Mouse (Mus musculus) lung, postnatal 36 days (tissue): Measurements from ENCODE around the gene Zbtb7b.
A peak's percentile ranks its signal among the peaks of the same experiment; 100 is the strongest.

ENCODE experiments used
- DNase-seq: peaks from one replicate; pipeline ENCODE4 v3.0.0; 2022; ENCODE audit warnings: mixed read lengths

Zbtb7b gene

GRCm38 (mm10) chr3:89365153-89365485 is 29.5 kb downstream of the Zbtb7b start, which contains the start of gene Dcst1:
Gene Dcst1, minus strand, starts transcription at chr3:89365253.
- no peak for DNase-seq

DNA sequence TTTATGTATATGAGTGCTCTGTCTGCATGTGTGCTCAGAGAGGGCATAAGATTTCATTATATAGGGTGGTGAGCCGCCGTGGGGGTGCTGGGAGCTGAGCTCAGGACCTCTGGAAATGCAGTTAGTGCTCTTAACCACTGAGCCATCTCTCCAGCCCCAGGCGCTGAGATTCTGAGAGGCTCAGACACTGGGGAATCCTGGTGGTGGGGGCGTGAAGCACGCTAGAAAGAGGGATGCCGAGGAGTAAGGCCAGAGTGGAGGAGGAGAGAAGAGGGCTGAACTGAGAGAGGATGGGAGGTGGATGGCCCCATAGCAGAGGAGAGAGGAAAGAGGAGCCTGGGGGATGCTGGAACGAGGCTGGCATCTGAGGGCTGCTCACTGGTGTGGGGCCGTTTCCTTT is 29.9 kb downstream of the Zbtb7b start:
- no peak for DNase-seq

- no peak for DNase-seq
Observed at GRCm38 (mm10) chr3:89361675-89362074, 32.9 kb downstream of the Zbtb7b start, which contains the start of gene Dcst2. Gene Dcst2, plus strand, starts transcription at chr3:89361975.

DNA sequence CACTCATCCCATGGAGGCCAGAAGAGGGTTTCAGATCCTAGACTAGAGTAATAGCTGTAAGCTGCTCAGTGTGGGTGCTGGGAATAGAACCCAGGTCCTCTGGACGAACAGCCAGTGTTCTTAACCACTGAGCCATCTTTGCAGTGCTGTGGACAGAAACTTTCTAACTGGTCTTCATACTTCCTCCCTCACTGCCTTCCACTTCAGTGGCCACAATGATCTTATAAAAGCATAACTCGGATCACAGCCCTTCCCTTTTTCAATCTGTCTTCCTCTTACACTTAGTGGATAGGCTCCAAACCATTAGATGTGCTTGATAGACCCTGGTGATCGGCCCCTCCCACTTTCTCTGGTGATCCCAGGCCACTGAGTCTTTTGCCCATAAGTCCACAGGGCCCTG is 34.3 kb downstream of the Zbtb7b start:
- no peak for DNase-seq

DNA sequence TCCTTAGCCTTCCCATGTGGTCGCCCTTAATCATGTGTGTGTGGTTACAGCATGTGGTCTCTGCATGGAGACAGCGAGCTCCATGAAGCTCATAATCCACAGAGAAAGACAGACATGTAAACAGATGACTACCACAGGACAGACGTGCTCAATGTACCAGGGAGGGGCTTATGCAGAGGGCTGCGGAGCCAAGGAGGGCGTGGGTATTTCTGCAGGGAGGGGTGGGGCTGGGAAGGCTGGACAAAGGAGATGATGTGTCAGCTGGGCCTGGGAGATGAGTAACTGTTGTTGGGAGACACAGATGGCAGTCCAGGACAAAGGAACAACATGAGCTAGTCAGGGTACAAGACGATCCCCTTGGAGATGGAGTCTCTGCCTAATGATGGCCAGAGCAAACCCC is 34.9 kb downstream of the Zbtb7b start:
- no peak for DNase-seq

DNA sequence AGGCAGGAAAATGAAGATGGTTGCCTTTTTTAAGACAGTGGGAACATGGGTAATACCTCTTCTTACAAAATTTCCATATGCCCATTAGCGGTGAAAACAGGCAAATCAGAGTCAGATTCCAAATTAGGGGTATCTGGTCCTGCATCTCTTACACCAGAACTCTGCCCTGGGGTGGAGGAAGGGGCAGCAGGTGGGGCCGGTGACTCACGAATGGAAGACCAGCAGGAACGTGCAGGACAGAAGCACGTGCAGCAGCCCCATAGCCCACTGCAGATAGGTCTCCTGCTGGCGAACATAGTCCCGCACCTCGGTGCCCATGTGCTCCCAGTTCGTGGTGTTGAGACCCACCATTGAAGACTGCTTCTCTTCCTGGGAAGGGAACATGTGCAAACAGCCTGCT is 38.5 kb downstream of the Zbtb7b start:
- DNase-seq: no peak

DNA sequence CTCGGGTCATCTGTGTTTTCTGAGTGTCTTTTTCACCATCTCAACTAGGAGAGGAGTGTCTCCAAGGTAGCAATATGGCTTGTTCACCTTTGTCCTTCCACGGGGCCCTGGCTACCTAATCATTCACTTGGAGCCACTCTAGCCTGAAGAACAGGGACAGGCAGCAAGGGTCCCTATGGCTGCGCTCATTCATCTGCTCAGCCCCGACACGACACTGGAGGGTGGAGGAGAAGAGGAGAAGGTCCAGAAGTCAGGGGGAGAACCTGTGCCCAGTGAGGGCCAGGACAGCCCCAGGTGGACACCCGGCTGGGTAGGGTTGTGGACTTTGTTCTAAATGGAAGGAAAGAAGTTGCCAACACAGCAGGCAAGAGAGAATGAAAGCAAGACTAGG is 39.1 kb downstream of the Zbtb7b start:
- DNase-seq: no peak

GRCm38 (mm10) chr3:89354816-89355511 is 39.6 kb downstream of the Zbtb7b start:
- DNase-seq: peak; percentile 95

GRCm38 (mm10) chr3:89351271-89351670 is 43.3 kb downstream of the Zbtb7b start:
- DNase-seq: no peak

GRCm38 (mm10) chr3:89349869-89350501 is 44.6 kb downstream of the Zbtb7b start, which contains the start of gene Adam15:
Gene Adam15, minus strand, starts transcription at chr3:89349996.
- DNase-seq: peak; percentile 94

DNA sequence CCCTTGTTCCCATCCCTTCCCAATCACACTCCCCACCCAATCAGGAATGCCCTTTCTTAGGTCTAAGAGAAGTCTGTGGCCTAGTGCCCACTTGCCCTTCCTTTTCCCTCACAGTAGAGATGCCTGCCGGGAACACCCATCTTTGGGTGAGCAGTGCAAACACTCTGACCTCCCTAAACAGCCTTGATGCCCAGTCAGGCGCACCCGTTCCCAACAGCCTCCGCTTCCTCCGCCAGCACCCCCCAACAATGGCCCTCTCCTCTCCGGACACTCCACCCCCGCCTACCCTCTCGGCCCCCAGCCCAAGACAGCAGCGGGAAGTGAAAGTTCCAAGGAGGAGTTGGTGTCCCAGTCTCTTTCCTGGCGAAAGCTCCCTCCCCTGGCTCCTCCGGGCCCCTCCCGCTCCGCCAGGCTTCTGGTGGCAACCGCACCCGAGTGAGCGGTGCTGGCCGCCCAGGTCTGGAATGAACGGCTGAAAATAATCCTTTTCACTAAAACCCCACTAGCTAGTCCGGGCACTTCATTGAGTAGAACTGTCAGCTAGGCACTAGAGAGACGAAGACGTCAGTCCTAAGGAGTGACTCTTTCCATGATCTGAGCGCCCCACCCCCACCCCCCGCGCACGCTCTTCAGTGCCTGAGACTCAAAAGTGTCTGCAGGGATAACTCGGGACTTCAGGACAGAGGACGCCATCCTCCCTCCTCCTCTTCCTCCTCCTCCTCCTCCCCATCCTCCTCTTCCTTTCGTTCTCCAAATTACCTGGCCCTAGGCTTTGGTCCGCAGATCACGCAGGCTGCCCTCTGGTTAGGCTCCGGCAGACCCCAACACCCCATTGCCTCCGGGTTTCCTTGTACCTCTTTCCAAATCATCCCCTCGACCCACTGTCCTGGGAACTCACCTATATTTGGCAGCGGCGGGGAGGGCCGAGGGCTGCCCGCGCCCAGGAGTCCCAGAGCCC is 45.4 kb downstream of the Zbtb7b start:
- DNase-seq: peak; percentile 84

- DNase-seq: peak; percentile 47
Observed at GRCm38 (mm10) chr3:89347916-89348315, 46.7 kb downstream of the Zbtb7b start.

DNA sequence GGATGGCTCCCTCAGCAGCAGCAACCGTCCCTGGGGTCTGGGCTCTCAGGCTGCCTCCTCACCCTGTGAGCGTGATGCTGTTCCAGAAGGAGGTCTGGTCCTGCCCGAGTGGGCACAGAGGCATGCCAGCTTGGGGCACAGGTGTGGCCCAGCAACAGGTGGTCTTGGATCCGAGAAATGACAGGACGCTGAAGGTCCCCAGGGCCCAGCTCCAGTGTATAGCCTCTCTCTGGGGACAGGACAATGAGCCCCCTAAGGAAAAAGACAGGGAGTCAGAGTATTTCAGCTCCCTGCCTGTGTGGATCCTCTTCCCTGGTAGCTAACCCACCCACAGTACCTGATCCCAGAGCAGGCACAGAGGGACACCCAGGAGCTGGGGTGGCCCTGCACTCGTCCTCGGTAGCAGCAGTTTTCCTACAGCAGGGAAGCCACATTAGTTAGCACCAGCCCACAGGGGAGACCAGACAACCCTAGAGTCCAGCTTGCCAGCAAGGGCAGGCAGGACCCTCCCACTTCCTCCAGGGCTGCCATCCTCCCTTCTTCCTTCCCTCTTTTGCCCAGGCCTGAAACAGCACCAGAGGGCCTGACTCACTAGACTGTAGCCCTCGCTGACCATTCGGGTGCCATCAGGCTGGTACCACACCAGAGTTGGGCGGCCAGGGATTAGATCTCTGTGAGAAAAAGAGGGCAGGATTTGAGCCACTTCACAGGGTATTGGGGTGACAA is 47.6 kb downstream of the Zbtb7b start:
- DNase-seq: no peak

- no peak for DNase-seq
Observed at GRCm38 (mm10) chr3:89343279-89343678, 51.3 kb downstream of the Zbtb7b start.

- DNase-seq: no peak
Observed at GRCm38 (mm10) chr3:89341794-89342193, 52.8 kb downstream of the Zbtb7b start.

- peak; percentile 78 for DNase-seq
Observed at GRCm38 (mm10) chr3:89340465-89340864, 54.1 kb downstream of the Zbtb7b start.

DNA sequence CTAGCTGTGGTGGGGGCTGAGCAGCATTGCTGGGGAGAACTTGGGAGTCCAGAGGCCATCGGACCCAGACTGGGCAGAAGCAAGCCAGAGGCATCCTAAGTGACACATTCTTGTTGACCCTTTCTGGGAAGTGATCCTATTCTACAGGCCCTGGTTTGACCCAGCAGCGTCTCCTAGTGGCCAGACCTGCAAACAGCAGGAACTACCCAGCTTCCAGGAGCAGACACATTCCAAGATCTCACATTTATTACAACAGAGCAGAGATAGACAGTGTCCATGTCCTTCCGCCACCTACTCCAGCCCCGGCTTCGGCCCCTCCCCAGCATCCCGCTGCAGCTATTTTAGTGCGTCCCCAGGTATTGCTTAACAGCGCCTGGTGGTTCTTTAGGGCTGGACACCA is 55.2 kb downstream of the Zbtb7b start:
- DNase-seq: peak; percentile 85

GRCm38 (mm10) chr3:89337721-89338578 is 56.6 kb downstream of the Zbtb7b start, which contains the start of gene Efna4:
Gene Efna4, minus strand, starts transcription at chr3:89338028.
- DNase-seq: peak; percentile 65

GRCm38 (mm10) chr3:89337062-89337720 is 57.4 kb downstream of the Zbtb7b start:
- DNase-seq: no peak

DNA sequence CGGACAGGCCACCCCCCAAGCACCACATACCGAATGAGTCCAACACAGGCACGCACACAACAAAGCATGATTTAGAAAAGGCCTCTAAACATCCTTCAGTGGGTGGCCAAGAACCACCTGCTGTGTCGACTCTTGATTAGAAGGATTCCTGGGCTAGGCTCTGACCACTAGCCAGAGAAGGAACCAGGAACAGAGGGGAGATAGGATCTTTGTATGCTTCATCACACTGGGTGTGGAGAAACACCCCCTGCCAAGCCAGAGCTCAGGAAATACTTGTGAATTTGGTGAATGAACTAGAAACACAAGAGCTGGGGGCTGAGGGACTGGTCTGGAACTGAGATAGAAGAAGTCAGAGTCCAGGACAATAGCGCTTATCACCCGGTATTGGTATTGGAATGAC is 58.0 kb downstream of the Zbtb7b start:
- no peak for DNase-seq

GRCm38 (mm10) chr3:89333053-89333452 is 61.5 kb downstream of the Zbtb7b start:
- DNase-seq: no peak
